Mouse (Mus musculus) kidney, adult 2 months (tissue): ENCODE measurements around the gene Pttg1.

Experiments used
- CTCF ChIP-seq: fragments of 200-500 bp; conservative IDR thresholded peaks from 2 replicates; pipeline ENCODE4 v1.5.1; 2011; ENCODE audit warnings: low read depth, mild to moderate bottlenecking, control low read depth, low read length, moderate library complexity, mixed read lengths; ENCODE audit not compliant: insufficient read depth, insufficient read length
- POLR2A ChIP-seq: fragments of 200-500 bp; IDR thresholded peaks from one replicate; pipeline ENCODE4 v1.6.1; 2011; ENCODE audit warnings: low read depth, low read length, control low read depth

DNA sequence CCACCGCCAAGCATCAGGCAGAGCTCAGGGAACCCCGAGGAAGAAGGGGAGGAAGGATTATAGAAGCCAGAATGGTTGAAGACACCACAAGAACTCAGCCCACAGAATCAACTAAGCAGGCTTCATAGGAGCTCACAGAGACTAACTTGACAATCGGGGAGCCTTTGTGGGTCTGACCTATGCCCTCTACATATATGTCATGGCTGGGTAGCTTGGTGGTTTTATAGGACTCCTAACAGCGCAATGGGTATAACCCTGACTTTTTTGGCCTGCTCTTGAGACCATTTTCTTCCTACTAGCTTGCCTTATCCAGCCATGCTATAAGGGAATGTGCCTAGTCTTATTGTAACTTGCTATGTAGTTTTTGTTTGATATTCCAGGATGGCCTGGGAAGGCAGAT lies 29.8 kb downstream of the Pttg1 start:
- no peak for TF ChIP-seq CTCF
- TF ChIP-seq POLR2A = no peak
